Mouse (Mus musculus) lung, embryonic 15.5 days (tissue): ENCODE measurements at regions not wholly inside any gene's neighbourhood (a gene's known extent, or its start where the extent isn't known, plus 50 kb on each side); places are given as distances from the start of the nearest gene placed in this dataset.

Experiments used
- ATAC-seq: fragments of 200-750 bp; cut with Nextera tagmentation; 2 replicates; pipeline ENCODE4 v1.8.0; 2017; ENCODE audit warnings: moderate number of reproducible peaks, borderline replicate concordance; ENCODE audit not compliant: low FRiP score, low TSS enrichment; ENCODE audit errors: extremely low read depth
- H3K27ac ChIP-seq: fragments of 300-500 bp; sonication (generic); 2 replicates; pipeline ENCODE4 v1.5.1; 2015; ENCODE audit warnings: moderate library complexity, mild to moderate bottlenecking, inconsistent platforms
- H3K27me3 ChIP-seq: fragments of 300-500 bp; sonication (generic); 2 replicates; pipeline ENCODE4 v1.6.1; 2015; ENCODE audit warnings: inconsistent platforms
- H3K36me3 ChIP-seq: fragments of 300-500 bp; sonication (generic); 2 replicates; pipeline ENCODE4 v1.6.1; 2015; ENCODE audit warnings: inconsistent platforms
- H3K4me1 ChIP-seq: fragments of 300-500 bp; sonication (generic); 2 replicates; pipeline ENCODE4 v1.6.1; 2015; ENCODE audit warnings: inconsistent platforms
- H3K4me2 ChIP-seq: fragments of 300-500 bp; sonication (generic); 2 replicates; pipeline ENCODE4 v1.6.1; 2015; ENCODE audit warnings: inconsistent platforms, mild to moderate bottlenecking, moderate library complexity
- H3K4me3 ChIP-seq: fragments of 300-500 bp; sonication (generic); 2 replicates; pipeline ENCODE4 v1.5.1; 2015; ENCODE audit warnings: mild to moderate bottlenecking, inconsistent platforms
- H3K9ac ChIP-seq: fragments of 300-500 bp; sonication (generic); 2 replicates; pipeline ENCODE4 v1.6.1; 2015; ENCODE audit warnings: inconsistent platforms
- H3K9me3 ChIP-seq: fragments of 300-500 bp; sonication (generic); 2 replicates; pipeline ENCODE4 v1.6.1; 2016; ENCODE audit warnings: inconsistent platforms
- WGBS: fragments of 180-500 bp; shearing (Covaris S2); methylation state at CpG from one replicate; pipeline ENCODE4 v1.1.7; 2015; 5-methylcytosine and 5-hydroxymethylcytosine counted together

- 0 out of 2 replicates have a peak overlapping the region, but pooled peaks have one; percentile 5 for H3K4me3 ChIP-seq
- H3K4me1 ChIP-seq, result peaks cover 8% of the 10 kb centered on the region
- no peak overlapping the region for H3K9ac ChIP-seq
- H3K36me3 ChIP-seq, result no peaks in the 10 kb centered on the region
- H3K9me3 ChIP-seq, result no peaks in the 10 kb centered on the region
- H3K4me2 ChIP-seq, result peak overlapping the region; percentile 30
- WGBS, result 3% methylated on average over 15 of the region's 15 CpGs
- H3K27me3 ChIP-seq, result no peaks in the 10 kb centered on the region
- ATAC-seq, result peak; percentile 59; the same call in 1 of the 2 replicates
- no peak overlapping the region for H3K27ac ChIP-seq
Observed at GRCm38 (mm10) chr10:21465362-21465761, 88.3 kb downstream of the Aldh8a1 start.

- Histone ChIP-seq H3K9ac (no peak overlapping the region), H3K4me2 (peak overlapping the region; percentile 30), H3K27me3 (no peaks in the 10 kb centered on the region), H3K4me1 (peaks cover 8% of the 10 kb centered on the region), H3K36me3 (no peaks in the 10 kb centered on the region), H3K9me3 (no peaks in the 10 kb centered on the region), H3K4me3 (no peak overlapping the region), H3K27ac (no peak overlapping the region)
- no peak for ATAC-seq
- 53% methylated on average over 7 of the region's 7 CpGs for WGBS
Observed at GRCm38 (mm10) chr10:21465806-21466377, 88.8 kb downstream of the Aldh8a1 start.

GRCm38 (mm10) chr10:21467425-21468085, 90.5 kb downstream of the Aldh8a1 start:
- ATAC-seq, result no peak

GRCm38 (mm10) chr10:21468421-21468820, 91.3 kb downstream of the Aldh8a1 start:
- WGBS, result 84% methylated on average over 10 of the region's 10 CpGs

More at GRCm38 (mm10) chr10:21467425-21468085, 90.5 kb downstream of the Aldh8a1 start:
- Histone ChIP-seq H3K4me2 (no peak overlapping the region), H3K4me3 (no peak overlapping the region), H3K27ac (no peak overlapping the region), H3K27me3 (no peaks in the 10 kb centered on the region), H3K9ac (no peak overlapping the region), H3K9me3 (no peaks in the 10 kb centered on the region), H3K4me1 (peaks cover 8% of the 10 kb centered on the region), H3K36me3 (no peaks in the 10 kb centered on the region)
- 55% methylated on average over 4 of the region's 4 CpGs for WGBS

GRCm38 (mm10) chr10:21469961-21470360, 92.9 kb downstream of the Aldh8a1 start:
- Histone ChIP-seq H3K4me1 (peaks cover 8% of the 10 kb centered on the region), H3K4me3 (no peak overlapping the region), H3K27me3 (no peaks in the 10 kb centered on the region), H3K27ac (no peak overlapping the region), H3K9ac (no peak overlapping the region), H3K9me3 (no peaks in the 10 kb centered on the region), H3K4me2 (no peak overlapping the region), H3K36me3 (no peaks in the 10 kb centered on the region)
- 20% methylated on average over 1 of the region's 1 CpGs for WGBS
- ATAC-seq, result no peak

More at GRCm38 (mm10) chr10:21468421-21468820, 91.3 kb downstream of the Aldh8a1 start:
- H3K9me3 ChIP-seq, result no peaks in the 10 kb centered on the region
- H3K27ac ChIP-seq, result no peak overlapping the region
- peaks cover 8% of the 10 kb centered on the region for H3K4me1 ChIP-seq
- H3K27me3 ChIP-seq, result no peaks in the 10 kb centered on the region
- no peak overlapping the region for H3K9ac ChIP-seq
- ATAC-seq, result no peak
- no peak overlapping the region for H3K4me2 ChIP-seq
- H3K36me3 ChIP-seq, result no peaks in the 10 kb centered on the region
- no peak overlapping the region for H3K4me3 ChIP-seq

GRCm38 (mm10) chr10:21470589-21470988, 93.5 kb downstream of the Aldh8a1 start:
- 78% methylated on average over 20 of the region's 20 CpGs for WGBS

GRCm38 (mm10) chr10:21474242-21474641, 97.2 kb downstream of the Aldh8a1 start:
- H3K27ac ChIP-seq, result no peak overlapping the region
- H3K27me3 ChIP-seq, result no peaks in the 10 kb centered on the region
- H3K4me3 ChIP-seq, result no peak overlapping the region
- H3K4me1 ChIP-seq, result no peaks in the 10 kb centered on the region
- H3K9me3 ChIP-seq, result no peaks in the 10 kb centered on the region
- 66% methylated on average over 7 of the region's 7 CpGs for WGBS
- no peak overlapping the region for H3K4me2 ChIP-seq
- no peak overlapping the region for H3K9ac ChIP-seq
- H3K36me3 ChIP-seq, result no peaks in the 10 kb centered on the region
- no peak for ATAC-seq

More at GRCm38 (mm10) chr10:21470589-21470988, 93.5 kb downstream of the Aldh8a1 start:
- Histone ChIP-seq H3K4me2 (no peak overlapping the region), H3K9ac (no peak overlapping the region), H3K9me3 (no peaks in the 10 kb centered on the region), H3K27ac (no peak overlapping the region), H3K4me1 (peaks cover 5% of the 10 kb centered on the region), H3K27me3 (no peaks in the 10 kb centered on the region), H3K4me3 (no peak overlapping the region), H3K36me3 (no peaks in the 10 kb centered on the region)
- no peak for ATAC-seq

GRCm38 (mm10) chr10:21478004-21478403, 100.9 kb downstream of the Aldh8a1 start:
- Histone ChIP-seq H3K9me3 (no peaks in the 10 kb centered on the region), H3K9ac (no peak overlapping the region), H3K4me3 (no peak overlapping the region), H3K27me3 (no peaks in the 10 kb centered on the region), H3K4me2 (no peak overlapping the region), H3K4me1 (no peaks in the 10 kb centered on the region), H3K27ac (no peak overlapping the region), H3K36me3 (no peaks in the 10 kb centered on the region)
- no peak for ATAC-seq
- 54% methylated on average over 3 of the region's 3 CpGs for whole genome bisulfite sequencing

GRCm38 (mm10) chr10:21479403-21479802, 102.3 kb downstream of the Aldh8a1 start:
- no peak overlapping the region for H3K9ac ChIP-seq
- H3K27ac ChIP-seq, result no peak overlapping the region
- H3K27me3 ChIP-seq, result no peaks in the 10 kb centered on the region
- H3K4me3 ChIP-seq, result no peak overlapping the region
- ATAC-seq, result no peak
- no peak overlapping the region for H3K4me2 ChIP-seq
- H3K9me3 ChIP-seq, result no peaks in the 10 kb centered on the region
- H3K36me3 ChIP-seq, result no peaks in the 10 kb centered on the region
- H3K4me1 ChIP-seq, result no peaks in the 10 kb centered on the region
- 75% methylated on average over 3 of the region's 3 CpGs for WGBS

- Histone ChIP-seq H3K4me1 (no peaks in the 10 kb centered on the region), H3K4me2 (no peak overlapping the region), H3K27ac (no peak overlapping the region), H3K27me3 (no peaks in the 10 kb centered on the region), H3K36me3 (no peaks in the 10 kb centered on the region), H3K9me3 (no peaks in the 10 kb centered on the region), H3K9ac (no peak overlapping the region), H3K4me3 (no peak overlapping the region)
- ATAC-seq, result no peak
- WGBS, result 73% methylated on average over 3 of the region's 3 CpGs
Observed at GRCm38 (mm10) chr10:21481255-21481654, 104.2 kb downstream of the Aldh8a1 start.

- WGBS, result 68% methylated on average over 4 of the region's 4 CpGs
- Histone ChIP-seq H3K27me3 (no peaks in the 10 kb centered on the region), H3K4me1 (no peaks in the 10 kb centered on the region), H3K9ac (no peak overlapping the region), H3K9me3 (no peaks in the 10 kb centered on the region), H3K4me3 (no peak overlapping the region), H3K4me2 (no peak overlapping the region), H3K27ac (no peak overlapping the region), H3K36me3 (no peaks in the 10 kb centered on the region)
- ATAC-seq, result no peak
Observed at GRCm38 (mm10) chr10:21482055-21482454, 105.0 kb downstream of the Aldh8a1 start.

- H3K9me3 ChIP-seq, result no peaks in the 10 kb centered on the region
- no peak for ATAC-seq
- no peak overlapping the region for H3K27ac ChIP-seq
- WGBS, result 81% methylated on average over 9 of the region's 9 CpGs
- H3K4me2 ChIP-seq, result no peak overlapping the region
- H3K9ac ChIP-seq, result no peak overlapping the region
- no peaks in the 10 kb centered on the region for H3K4me1 ChIP-seq
- H3K27me3 ChIP-seq, result no peaks in the 10 kb centered on the region
- no peaks in the 10 kb centered on the region for H3K36me3 ChIP-seq
- H3K4me3 ChIP-seq, result no peak overlapping the region
Observed at GRCm38 (mm10) chr10:21482659-21483058, 105.6 kb downstream of the Aldh8a1 start.
